Mouse (Mus musculus) heart, adult 2 months (tissue): ENCODE measurements around the gene Nfu1. TPM values are rescaled to one million over a fixed set of nuclear protein-coding genes. Genes with fewer than 3 reads are reported as not detected.

ENCODE experiments used
- DNase-seq, 2 experiments: peaks; one replicate each; pipeline ENCODE4 v3.0.0; 2021
- H3K27ac ChIP-seq: fragments of 200-600 bp; 2 replicates; pipeline ENCODE4 v1.8.1; 2022
- H3K27me3 ChIP-seq: fragments of 200-500 bp; 2 replicates; pipeline ENCODE4 v1.6.1; 2012; ENCODE audit warnings: mild to moderate bottlenecking, low read length, inconsistent platforms, mixed read lengths; ENCODE audit not compliant: control insufficient read depth, insufficient read depth
- H3K36me3 ChIP-seq: fragments of 200-500 bp; 2 replicates; pipeline ENCODE4 v1.6.1; 2012; ENCODE audit warnings: low read length, inconsistent platforms; ENCODE audit not compliant: control insufficient read depth, insufficient read depth
- H3K4me1 ChIP-seq: fragments of 200-500 bp; 2 replicates; pipeline ENCODE4 v1.6.1; 2011; ENCODE audit warnings: low read length; ENCODE audit not compliant: control insufficient read depth, insufficient read depth
- H3K4me3 ChIP-seq: fragments of 200-600 bp; 2 replicates; pipeline ENCODE4 v1.8.1; 2022
- H3K79me2 ChIP-seq: fragments of 200-500 bp; replicated peaks from 2 replicates; pipeline ENCODE4 v1.6.1; 2012; ENCODE audit warnings: mild to moderate bottlenecking, inconsistent platforms, low read length, moderate library complexity, mixed read lengths; ENCODE audit not compliant: control insufficient read depth, insufficient read depth
- H3K9ac ChIP-seq: fragments of 200-500 bp; 2 replicates; pipeline ENCODE4 v1.6.1; 2012; ENCODE audit warnings: low read depth, mild to moderate bottlenecking, control low read depth, inconsistent platforms, low read length, mixed read lengths
- CTCF ChIP-seq: fragments of 200-600 bp; IDR thresholded peaks from 2 replicates; pipeline ENCODE4 v1.8.1; 2022; ENCODE audit warnings: antibody characterized with exemption, mild to moderate bottlenecking, moderate library complexity
- EP300 ChIP-seq: fragments of 200-500 bp; IDR thresholded peaks from 2 replicates; pipeline ENCODE4 v1.6.1; 2011; ENCODE audit warnings: low read depth, low read length, control low read depth; ENCODE audit not compliant: insufficient read depth
- POLR2A ChIP-seq: fragments of 200-500 bp; IDR thresholded peaks from 2 replicates; pipeline ENCODE4 v1.6.1; 2011; ENCODE audit warnings: mild to moderate bottlenecking, low read depth, low read length, control low read depth; ENCODE audit not compliant: insufficient read depth
- WGBS: fragments of 180-500 bp; shearing (Covaris S2); methylation state at CpG from one replicate; pipeline ENCODE4 v1.1.7; 2018; 5-methylcytosine and 5-hydroxymethylcytosine counted together
- intact Hi-C: fragments of 180-260 bp; cut with DNase I; formaldehyde crosslinking; loops from one replicate; pipeline ENCODE4 v1.15.1; 2025
- polyA plus RNA-seq: library from polyadenylated mRNA; depleted of rRNA; stranded (reverse); fragments of >200 nt; gene quantifications from 2 replicates; pipeline ENCODE4 v1.2.3, GENCODE M21; 2012
- total RNA-seq, 2 experiments: library from RNA; stranded (reverse); gene quantifications; 2 replicates each; pipeline ENCODE4 v1.2.3; 2021

Nfu1 gene
- total and polyA plus RNA-seq, 3 experiments: 67.6 to 213 (median 72.3) TPM

GRCm38 (mm10) chr6:86981206-86981605 lies 27.8 kb upstream of the Nfu1 start:
- Histone ChIP-seq H3K9ac (no peak overlapping the region), H3K27ac (no peak overlapping the region), H3K79me2 (no peaks in the 10 kb centered on the region), H3K27me3 (no peaks in the 10 kb centered on the region), H3K4me3 (no peak overlapping the region), H3K4me1 (no peaks in the 10 kb centered on the region), H3K36me3 (no peaks in the 10 kb centered on the region; the same call in 1 of the 2 replicates)
- WGBS: 75% methylated on average over 2 of the region's 2 CpGs
- intact Hi-C loops: no loop called here
- DNase-seq: no peak
- TF ChIP-seq POLR2A (no peak), EP300 (no peak), CTCF (no peak)

GRCm38 (mm10) chr6:86985314-86986106 lies 23.5 kb upstream of the Nfu1 start:
- Histone ChIP-seq H3K36me3 (peaks cover 4% of the 10 kb centered on the region), H3K27ac (no peak overlapping the region), H3K4me3 (no peak overlapping the region), H3K27me3 (no peaks in the 10 kb centered on the region), H3K79me2 (no peaks in the 10 kb centered on the region), H3K9ac (no peak overlapping the region), H3K4me1 (no peaks in the 10 kb centered on the region; the same call in 1 of the 2 replicates)
- 87% methylated on average over 8 of the region's 8 CpGs for WGBS
- DNase-seq: no peak
- intact Hi-C loops: loop anchor here (5.0 kb wide), 1 partner anchor 173 kb away; no protein-coding TSS in a partner anchor
- TF ChIP-seq EP300 (no peak), CTCF (0 out of 2 replicates have a peak, but pooled peaks have one; percentile 3), POLR2A (no peak)

GRCm38 (mm10) chr6:86989576-86989975 lies 19.5 kb upstream of the Nfu1 start:
- no peak overlapping the region for H3K27ac ChIP-seq
- peak; percentile 34 to 52 for DNase-seq
- intact Hi-C loops: loop anchor here (5.0 kb wide), 1 partner anchor 177 kb away; no protein-coding TSS in a partner anchor
- H3K27me3 ChIP-seq: no peaks in the 10 kb centered on the region
- H3K4me1 ChIP-seq: peaks cover 1% of the 10 kb centered on the region; the same call in 1 of the 2 replicates
- TF ChIP-seq CTCF: peak; percentile 39
- TF ChIP-seq EP300: 0 out of 2 replicates have a peak, but pooled peaks have one; percentile 22
- TF ChIP-seq POLR2A: no peak
- no peak overlapping the region for H3K4me3 ChIP-seq
- H3K79me2 ChIP-seq: no peaks in the 10 kb centered on the region
- H3K9ac ChIP-seq: no peak overlapping the region
- WGBS: 66% methylated on average over 6 of the region's 6 CpGs
- peaks cover 6% of the 10 kb centered on the region for H3K36me3 ChIP-seq

- H3K4me1 ChIP-seq: peaks cover 1% of the 10 kb centered on the region; the same call in 1 of the 2 replicates
- no peaks in the 10 kb centered on the region for H3K79me2 ChIP-seq
- DNase-seq: peak in 1 of 2 experiments; percentile 31
- peaks cover 6% of the 10 kb centered on the region for H3K36me3 ChIP-seq
- peak overlapping the region; percentile 61 for H3K27ac ChIP-seq
- no peak overlapping the region for H3K9ac ChIP-seq
- intact Hi-C loops: no loop called here
- no peak overlapping the region for H3K4me3 ChIP-seq
- 53% methylated on average over 3 of the region's 3 CpGs for WGBS
- no peaks in the 10 kb centered on the region for H3K27me3 ChIP-seq
- TF ChIP-seq POLR2A (no peak), CTCF (no peak), EP300 (no peak)
Measured at GRCm38 (mm10) chr6:86991041-86991440, 18.0 kb upstream of the Nfu1 start.

GRCm38 (mm10) chr6:86992349-86992748 lies 16.7 kb upstream of the Nfu1 start:
- intact Hi-C loops: no loop called here
- peaks cover 9% of the 10 kb centered on the region for H3K36me3 ChIP-seq
- H3K4me3 ChIP-seq: no peak overlapping the region
- no peak overlapping the region for H3K27ac ChIP-seq
- 95% methylated on average over 8 of the region's 8 CpGs for WGBS
- peaks cover 1% of the 10 kb centered on the region; the same call in 1 of the 2 replicates for H3K4me1 ChIP-seq
- DNase-seq: no peak
- TF ChIP-seq CTCF: no peak
- TF ChIP-seq EP300: no peak
- no peak for TF ChIP-seq POLR2A
- H3K27me3 ChIP-seq: no peaks in the 10 kb centered on the region
- H3K79me2 ChIP-seq: no peaks in the 10 kb centered on the region
- H3K9ac ChIP-seq: no peak overlapping the region

GRCm38 (mm10) chr6:86994254-86994653 lies 14.8 kb upstream of the Nfu1 start:
- WGBS: 61% methylated on average over 4 of the region's 4 CpGs
- H3K9ac ChIP-seq: no peak overlapping the region
- no peaks in the 10 kb centered on the region for H3K27me3 ChIP-seq
- intact Hi-C loops: no loop called here
- no peak overlapping the region for H3K27ac ChIP-seq
- H3K4me3 ChIP-seq: no peak overlapping the region
- TF ChIP-seq POLR2A (no peak), CTCF (no peak), EP300 (no peak)
- DNase-seq: no peak
- H3K4me1 ChIP-seq: peaks cover 3% of the 10 kb centered on the region; the same call in 1 of the 2 replicates
- H3K79me2 ChIP-seq: no peaks in the 10 kb centered on the region
- H3K36me3 ChIP-seq: peaks cover 6% of the 10 kb centered on the region
